Comparison of ENCODE assay signal across 8 mouse cellular contexts in the genomic region with DNA sequence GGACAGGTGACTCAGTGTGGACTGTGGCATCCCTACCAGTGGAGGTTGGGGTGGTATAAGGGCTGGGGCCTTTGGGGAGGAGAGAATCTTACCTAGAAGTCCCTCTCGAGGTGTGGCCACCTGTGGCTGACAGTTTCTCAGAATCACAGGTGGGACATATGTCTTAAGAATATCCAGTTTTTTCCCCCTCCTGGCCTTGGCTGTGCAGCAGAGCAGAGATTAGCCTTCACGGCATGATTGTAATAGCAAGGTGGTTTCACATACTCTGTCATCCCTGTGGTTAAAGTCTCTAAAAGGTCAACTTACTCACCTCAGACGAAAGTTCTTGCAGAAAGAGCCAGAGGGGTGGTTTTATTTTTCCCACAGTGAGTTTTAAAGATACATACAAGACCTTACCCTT. TPM values are rescaled to one million over a fixed set of nuclear protein-coding genes. Genes with fewer than 3 reads are reported as not detected.
DNase-seq lines count a peak whose midpoint lies in the region; ATAC-seq lines count a peak whose summit lies in the region.

No protein-coding gene starts in this region.

- H3K9me3 ChIP-seq in hindbrain, embryonic 15.5 days: no peaks in the 10 kb centered on the region
- H3K9me3 ChIP-seq in midbrain, embryonic 16.5 days (replicated peaks; ENCODE audit: control insufficient read depth, low read length, poor library complexity, severe bottlenecking): no peaks in the 10 kb centered on the region

- H3K4me3 ChIP-seq in hindbrain, embryonic 15.5 days: peak overlapping the region; percentile 84
- peak overlapping the region; percentile 76 for H3K4me3 ChIP-seq in midbrain, embryonic 16.5 days (ENCODE audit: low read depth, low read length)

- DNase-seq in kidney, adult 9 months: peak; percentile 35
- no peak for DNase-seq in kidney, postnatal 10 days
- DNase-seq in adrenal gland, postnatal 14 days: peak; percentile 26
- DNase-seq in cerebellum, postnatal 25 days: no peak
- no peak for DNase-seq in layer of hippocampus, adult 9-11 months
- no peak for DNase-seq in embryo, embryonic 10.5 days (ENCODE audit: low spot score)

- H3K4me2 ChIP-seq in hindbrain, embryonic 15.5 days: peak overlapping the region; percentile 76
- peak overlapping the region; percentile 82 for H3K4me2 ChIP-seq in midbrain, embryonic 16.5 days (ENCODE audit: low read length)

- WGBS in hindbrain, embryonic 15.5 days: 41% methylated on average over 3 of the region's 3 CpGs
- WGBS in midbrain, embryonic 16.5 days: 37% methylated on average over 3 of the region's 3 CpGs

- no peak for ATAC-seq in hindbrain, embryonic 15.5 days (ENCODE audit: low FRiP score, low read depth)
- ATAC-seq in midbrain, embryonic 16.5 days: no peak

- peaks cover 41% of the 10 kb centered on the region for H3K27me3 ChIP-seq in hindbrain, embryonic 15.5 days
- peaks cover 30% of the 10 kb centered on the region for H3K27me3 ChIP-seq in midbrain, embryonic 16.5 days (ENCODE audit: control insufficient read depth, insufficient read depth, low read depth, low read length)

- no peaks in the 10 kb centered on the region for H3K36me3 ChIP-seq in hindbrain, embryonic 15.5 days
- H3K36me3 ChIP-seq in midbrain, embryonic 16.5 days (ENCODE audit: control insufficient read depth, insufficient read depth, low read length): no peaks in the 10 kb centered on the region

- peaks cover 33% of the 10 kb centered on the region for H3K4me1 ChIP-seq in hindbrain, embryonic 15.5 days (replicated peaks)
- peaks cover 15% of the 10 kb centered on the region for H3K4me1 ChIP-seq in midbrain, embryonic 16.5 days (ENCODE audit: control insufficient read depth, insufficient read depth, low read length)

- H3K9ac ChIP-seq in hindbrain, embryonic 15.5 days: no peak overlapping the region
- no peak overlapping the region; the same call in 1 of the 2 replicates for H3K9ac ChIP-seq in midbrain, embryonic 16.5 days (ENCODE audit: low read depth, low read length)

- no peak overlapping the region for H3K27ac ChIP-seq in hindbrain, embryonic 15.5 days (replicated peaks)
- H3K27ac ChIP-seq in midbrain, embryonic 16.5 days (ENCODE audit: low read length): no peak overlapping the region

RNA-seq across cellular contexts. Expression of a gene that starts 2.4 kb away (rescaled TPM):
- 39.3 and 50.1 TPM in 2 replicates for total RNA-seq in adrenal gland, postnatal 14 days (2021)
- 3.1 and 3.4 TPM in 2 replicates for polyA plus RNA-seq in hindbrain, embryonic 15.5 days (2015; fragmentation: Nextera tagmentation; extraction: Ambion mirVana)
- 2.8 and 3.1 TPM in 2 replicates for polyA plus RNA-seq in midbrain, embryonic 16.5 days (2015; fragmentation: Nextera tagmentation; extraction: Ambion mirVana)

Comparison
In these comparisons a context has a peak if more than half of its experiments do, and no peak if none do; other contexts are left out.
1. DNase-seq: peak in kidney, adult 9 months (single experiment) and adrenal gland, postnatal 14 days (single experiment); none in kidney, postnatal 10 days (single experiment), cerebellum, postnatal 25 days (0 of 2), layer of hippocampus, adult 9-11 months (single experiment) and embryo, embryonic 10.5 days (single experiment).